Mouse (Mus musculus) common myeloid progenitor, adult 5-6 weeks (primary cell): ENCODE results near the gene Sec16a. TPM values are rescaled to one million over a fixed set of nuclear protein-coding genes. Genes with fewer than 3 reads are reported as not detected.
"Not testable (repeated sequence)": the region's sequence is repeated elsewhere in the genome, so short reads cannot be mapped to it uniquely, and the experiment has no call there.

ENCODE experiments used
- ATAC-seq: replicated peaks from 2 replicates; pipeline ENCODE4 v1.8.0; 2016; ENCODE audit warnings: low read depth, mild to moderate bottlenecking, moderate TSS enrichment, inconsistent platforms; ENCODE audit not compliant: poor library complexity, severe bottlenecking
- total RNA-seq: library from RNA; stranded (forward); fragments of 200-1000, 187-1606 nt; gene quantifications from 2 replicates; pipeline ENCODE4 v1.2.3, GENCODE M21; 2017

Gene Sec16a
- total RNA-seq, 1 experiment from 2014 or later = 44.2 TPM

GRCm38 (mm10) chr2:26400296-26400695 lies 44.7 kb downstream of the Sec16a start:
- no peak for ATAC-seq

DNA sequence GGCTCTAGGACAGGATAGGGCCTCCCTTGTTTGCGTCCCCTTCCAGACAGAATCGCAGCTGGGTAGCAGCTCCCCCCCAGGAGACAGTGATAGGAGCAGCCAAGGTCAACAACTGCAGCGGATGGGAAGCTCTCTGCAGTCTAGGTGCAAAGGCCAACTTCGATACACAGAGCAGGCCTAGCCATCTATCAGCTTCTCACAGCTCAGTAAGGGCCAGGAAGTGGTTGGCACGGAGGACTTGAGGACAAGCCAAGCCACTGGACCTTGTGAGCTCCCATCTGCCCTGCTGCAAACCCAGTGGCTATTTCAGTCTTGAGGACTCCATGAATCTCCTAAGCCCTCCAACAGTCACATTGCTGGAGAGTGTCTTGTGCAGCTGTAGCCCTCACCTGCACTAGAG lies 45.4 kb downstream of the Sec16a start:
- ATAC-seq = no peak

GRCm38 (mm10) chr2:26398978-26399377 lies 46.0 kb downstream of the Sec16a start:
- ATAC-seq = no peak

GRCm38 (mm10) chr2:26391617-26392016 lies 53.4 kb downstream of the Sec16a start:
- no peak for ATAC-seq

DNA sequence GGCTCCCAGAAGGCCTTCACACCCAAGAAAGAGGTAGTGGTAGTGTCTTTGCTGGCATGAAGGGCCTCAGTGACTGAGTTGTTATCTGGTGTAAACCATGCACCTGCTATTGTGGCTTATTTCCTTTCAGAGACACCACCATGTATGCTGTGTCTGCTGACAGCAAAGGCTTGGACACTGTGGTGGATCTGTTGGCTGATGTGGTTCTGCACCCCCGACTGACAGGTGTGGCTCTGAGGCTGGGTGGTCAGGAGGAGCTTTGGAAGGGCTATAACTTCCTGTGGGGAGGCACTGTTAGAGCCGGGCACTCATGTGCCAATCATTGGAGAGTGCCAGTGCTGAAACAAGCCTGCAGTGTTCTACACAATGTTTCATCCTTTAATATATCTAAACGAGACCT lies 54.1 kb downstream of the Sec16a start:
- no peak for ATAC-seq

GRCm38 (mm10) chr2:26389154-26389690 lies 55.8 kb downstream of the Sec16a start, which contains the start of the genes Entr1 and Pmpca:
Entr1 (minus strand) TSS chr2:26389316.
Pmpca (plus strand) TSS chr2:26389339.
- peak; percentile 75 for ATAC-seq

DNA sequence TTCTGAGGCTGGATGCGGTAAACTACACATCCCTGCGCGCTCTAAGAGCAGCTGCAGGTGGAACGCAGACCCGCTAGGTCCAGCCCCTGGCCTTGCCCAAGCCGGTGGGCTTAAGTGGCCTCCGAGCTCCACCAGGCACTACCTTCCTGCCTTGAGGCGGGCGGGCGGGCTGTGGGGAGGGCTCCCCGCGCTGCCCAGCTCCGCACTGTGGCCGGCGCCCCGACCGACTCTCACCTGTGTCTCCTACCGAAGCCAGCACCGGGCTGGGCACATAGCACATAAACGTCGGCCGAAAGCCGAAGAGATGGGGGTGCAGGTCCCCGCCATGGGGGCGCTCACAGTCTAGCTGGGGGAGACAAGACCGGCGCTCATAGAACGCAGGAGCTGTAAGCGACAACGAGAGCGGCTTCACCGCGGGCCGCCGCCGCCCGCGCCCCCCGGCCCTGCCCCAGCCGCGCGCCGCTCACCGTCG lies 56.3 kb downstream of the Sec16a start:
- ATAC-seq = no peak

- no peak for ATAC-seq
These were observed 57.3 kb downstream of the Sec16a start for GRCm38 (mm10) chr2:26387713-26388112.

DNA sequence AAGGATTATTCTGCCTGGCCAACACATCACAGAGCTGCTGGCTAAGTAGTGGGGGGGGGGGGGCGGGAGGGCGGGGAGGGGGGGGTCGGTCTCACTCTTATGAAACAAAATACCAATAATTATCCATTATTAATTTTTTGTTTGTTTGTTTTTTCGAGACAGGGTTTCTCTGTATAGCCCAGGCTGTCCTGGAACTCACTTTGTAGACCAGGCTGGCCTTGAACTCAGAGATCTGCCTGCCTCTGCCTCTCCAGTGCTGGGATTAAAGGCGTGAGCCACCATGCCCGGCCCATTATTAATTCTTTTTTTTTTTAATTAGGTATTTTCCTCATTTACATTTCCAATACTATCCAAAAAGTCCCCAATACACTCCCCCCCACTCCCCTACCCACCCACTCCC lies 64.1 kb downstream of the Sec16a start:
- not testable (repeated sequence) for ATAC-seq

- ATAC-seq = peak; percentile 97
These were observed 64.8 kb downstream of the Sec16a start, which contains the start of gene Snapc4 for GRCm38 (mm10) chr2:26380131-26380771. Snapc4 (minus strand) TSS chr2:26380653.

DNA sequence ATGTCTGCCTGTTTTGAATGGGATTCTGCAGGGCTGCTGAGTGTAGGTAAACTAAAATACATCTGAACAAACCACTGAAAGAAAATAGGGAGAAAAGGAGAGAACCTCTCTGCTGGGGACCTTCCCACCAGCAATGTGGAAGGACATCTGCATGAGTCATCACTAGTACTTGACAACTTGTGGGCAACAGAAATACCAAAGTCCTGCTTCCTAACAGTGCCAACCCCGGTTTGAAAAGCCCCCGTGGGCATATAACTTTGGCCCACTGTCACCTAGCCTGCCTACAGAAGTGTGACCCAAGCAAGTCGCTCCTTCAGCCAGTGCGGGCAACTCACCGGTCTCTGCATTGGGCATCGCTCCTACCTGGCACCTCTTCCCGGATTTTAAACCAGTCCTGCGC lies 72.6 kb downstream of the Sec16a start:
- ATAC-seq = no peak

DNA sequence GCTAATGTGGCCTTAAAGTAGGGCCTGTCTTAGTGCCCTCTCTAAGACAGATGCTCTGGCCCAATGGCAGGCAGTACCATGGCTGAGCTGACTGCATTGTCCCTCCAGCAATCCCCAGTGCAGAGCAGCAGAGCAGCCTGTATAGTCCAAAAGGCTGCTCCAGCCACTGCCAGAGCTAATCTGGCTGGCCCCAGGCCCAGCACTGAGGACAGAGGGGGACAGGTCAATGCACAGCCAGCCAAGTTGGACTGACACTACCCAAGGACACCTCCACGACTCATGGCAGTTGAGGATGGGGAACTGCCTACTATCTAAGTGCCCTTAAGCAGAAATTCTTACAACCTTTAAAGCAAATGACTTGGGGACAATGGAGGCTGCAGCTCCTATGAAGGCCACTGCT lies 76.4 kb downstream of the Sec16a start:
- ATAC-seq = no peak

- no peak for ATAC-seq
These were observed 77.1 kb downstream of the Sec16a start for GRCm38 (mm10) chr2:26367911-26368310.

- no peak for ATAC-seq
These were observed 80.1 kb downstream of the Sec16a start for GRCm38 (mm10) chr2:26364738-26365465.

DNA sequence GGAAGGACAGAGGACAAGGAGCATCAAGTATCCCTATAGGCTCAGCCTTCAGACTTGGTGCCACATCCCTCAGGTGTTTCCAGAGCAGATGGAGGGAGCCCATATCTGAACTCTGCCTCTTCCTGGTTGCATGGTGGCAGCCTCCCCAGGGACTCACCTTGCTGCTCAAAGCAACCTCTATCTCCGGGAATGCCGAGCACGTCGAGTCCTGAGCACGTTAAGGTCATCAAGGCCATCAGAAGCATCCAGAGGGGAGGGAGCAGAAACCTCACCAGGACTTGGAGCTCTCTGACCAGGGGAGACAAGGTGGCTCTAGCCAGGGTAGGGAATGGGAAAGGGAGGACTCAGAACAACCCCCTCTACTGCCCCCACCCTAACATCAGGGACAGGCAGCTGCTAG lies 81.5 kb downstream of the Sec16a start:
- no peak for ATAC-seq

DNA sequence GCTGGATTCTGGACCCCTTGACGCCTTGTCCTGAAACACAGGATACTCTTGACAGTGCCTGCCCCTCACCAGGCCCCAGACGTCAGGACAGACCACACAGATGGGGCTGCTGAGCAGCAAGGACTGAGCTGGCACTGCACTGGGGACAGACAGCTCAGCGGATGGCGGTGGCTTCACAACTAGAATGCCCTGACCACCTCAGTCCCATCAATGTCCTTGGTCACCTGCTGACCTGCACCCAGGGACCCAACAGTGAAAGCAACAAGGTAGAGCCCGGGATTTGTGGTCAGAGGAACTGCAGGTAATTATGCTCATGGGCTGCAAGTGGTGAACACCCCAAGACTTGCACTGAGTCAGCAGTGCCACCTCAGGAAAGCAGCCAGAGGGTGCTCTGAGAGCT lies 82.0 kb downstream of the Sec16a start:
- ATAC-seq = no peak

DNA sequence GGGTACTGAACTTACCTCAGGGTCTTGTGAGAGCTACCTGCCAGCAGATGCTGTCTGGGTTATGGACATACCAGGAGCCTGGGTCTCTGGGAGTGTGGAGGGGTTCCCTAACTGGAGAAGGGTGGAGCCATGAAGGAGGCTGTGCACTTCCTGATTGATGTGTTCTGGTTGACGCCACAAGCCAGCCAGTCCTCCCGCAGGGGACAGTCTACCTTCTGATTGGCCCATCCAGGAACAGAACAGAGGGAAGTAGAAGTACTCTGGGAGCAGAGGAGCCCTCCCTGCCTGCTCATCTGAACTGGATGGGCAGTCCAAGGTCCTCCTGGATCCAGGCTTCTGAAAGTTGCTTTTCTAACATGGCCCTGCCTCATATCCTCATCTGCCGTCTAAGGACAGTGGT lies 84.2 kb downstream of the Sec16a start, which contains the start of gene Card9:
TSS of gene Card9 (minus strand) at position 147 of the 400 bp plus-strand sequence.
- ATAC-seq = peak; percentile 80

- peak; percentile 73 for ATAC-seq
These were observed 85.0 kb downstream of the Sec16a start for GRCm38 (mm10) chr2:26359983-26360382.
